Mouse (Mus musculus) thymus, postnatal 0 days (tissue): ENCODE data around the gene Rnf7. TPM values are rescaled to one million over a fixed set of nuclear protein-coding genes. Genes with fewer than 3 reads are reported as not detected.
A peak's percentile ranks its signal among the peaks of the same experiment; 100 is the strongest.

Experiments
- DNase-seq: peaks from one replicate; pipeline ENCODE4 v3.0.0-alpha.2; 2015; ENCODE audit warnings: low spot score
- polyA plus RNA-seq: library from polyadenylated mRNA; unstranded; fragments of >200 nt; fragmentation: Nextera tagmentation; extraction: Ambion mirVana; gene quantifications from 2 replicates; pipeline ENCODE4 v1.2.1, GENCODE M21; 2015

The Rnf7 gene
- polyA plus RNA-seq, 1 experiment from 2014 or later = 200 TPM

- DNase-seq = no peak
These were observed 8.1 kb downstream of the Rnf7 start for GRCm38 (mm10) chr9:96470266-96470974.

- no peak for DNase-seq
These were observed 8.8 kb downstream of the Rnf7 start for GRCm38 (mm10) chr9:96469556-96470265.

GRCm38 (mm10) chr9:96463708-96464107 lies 14.8 kb downstream of the Rnf7 start:
- DNase-seq = no peak

GRCm38 (mm10) chr9:96461607-96462006 lies 16.9 kb downstream of the Rnf7 start:
- no peak for DNase-seq

- no peak for DNase-seq
These were observed 18.2 kb downstream of the Rnf7 start for GRCm38 (mm10) chr9:96460117-96460865.

GRCm38 (mm10) chr9:96455618-96456017 lies 22.9 kb downstream of the Rnf7 start:
- DNase-seq = no peak

- DNase-seq = no peak
These were observed 25.5 kb downstream of the Rnf7 start for GRCm38 (mm10) chr9:96452956-96453355.

GRCm38 (mm10) chr9:96450900-96451720 lies 27.4 kb downstream of the Rnf7 start:
- no peak for DNase-seq

GRCm38 (mm10) chr9:96449514-96449913 lies 29.0 kb downstream of the Rnf7 start:
- DNase-seq = no peak

- no peak for DNase-seq
These were observed 33.1 kb downstream of the Rnf7 start for GRCm38 (mm10) chr9:96445351-96445750.

- DNase-seq = peak; percentile 42
These were observed 36.4 kb downstream of the Rnf7 start for GRCm38 (mm10) chr9:96442081-96442480.

- peak; percentile 55 for DNase-seq
These were observed 40.1 kb downstream of the Rnf7 start for GRCm38 (mm10) chr9:96438334-96438871.

GRCm38 (mm10) chr9:96437805-96438333 lies 40.6 kb downstream of the Rnf7 start:
- peak; percentile 82 for DNase-seq

- peak; percentile 34 for DNase-seq
These were observed 41.3 kb downstream of the Rnf7 start for GRCm38 (mm10) chr9:96436901-96437804.

GRCm38 (mm10) chr9:96432575-96432974 lies 45.9 kb downstream of the Rnf7 start:
- no peak for DNase-seq

- no peak for DNase-seq
These were observed 47.4 kb downstream of the Rnf7 start for GRCm38 (mm10) chr9:96431081-96431480.

GRCm38 (mm10) chr9:96428336-96429046 lies 50.0 kb downstream of the Rnf7 start:
- DNase-seq = no peak

- DNase-seq = no peak
These were observed 54.4 kb downstream of the Rnf7 start for GRCm38 (mm10) chr9:96424027-96424426.
